Mouse (Mus musculus) liver, postnatal 0 days (tissue): ENCODE results near the gene Med16. TPM values are rescaled to one million over a fixed set of nuclear protein-coding genes. Genes with fewer than 3 reads are reported as not detected.

ENCODE experiments used
- ATAC-seq: fragments of 200-750 bp; cut with Nextera tagmentation; 2 replicates; pipeline ENCODE4 v1.8.0; 2017; ENCODE audit warnings: mild to moderate bottlenecking, moderate library complexity
- DNase-seq: peaks from one replicate; pipeline ENCODE4 v3.0.0-alpha.2; 2016
- H3K27ac ChIP-seq: fragments of 300-500 bp; sonication (generic); 2 replicates; pipeline ENCODE4 v1.5.1; 2014; ENCODE audit warnings: antibody characterized with exemption, moderate library complexity, mild to moderate bottlenecking, low read depth
- H3K27me3 ChIP-seq: fragments of 300-500 bp; sonication (generic); 2 replicates; pipeline ENCODE4 v1.6.1; 2014; ENCODE audit warnings: low read length, control low read depth, mixed read lengths; ENCODE audit not compliant: insufficient read depth
- H3K36me3 ChIP-seq: fragments of 300-500 bp; sonication (generic); replicated peaks from 2 replicates; pipeline ENCODE4 v1.6.1; 2014; ENCODE audit warnings: mild to moderate bottlenecking, control low read depth, low read length, moderate library complexity, mixed read lengths; ENCODE audit not compliant: insufficient read depth
- H3K4me1 ChIP-seq: fragments of 300-500 bp; sonication (generic); 2 replicates; pipeline ENCODE4 v1.6.1; 2014; ENCODE audit warnings: antibody characterized with exemption, mild to moderate bottlenecking, control low read depth; ENCODE audit not compliant: insufficient read depth
- H3K4me2 ChIP-seq: fragments of 300-500 bp; sonication (generic); 2 replicates; pipeline ENCODE4 v1.6.1; 2014; ENCODE audit warnings: low read depth, mild to moderate bottlenecking, low read length, moderate library complexity, mixed read lengths
- H3K4me3 ChIP-seq: fragments of 300-500 bp; sonication (generic); 2 replicates; pipeline ENCODE4 v1.5.1; 2014; ENCODE audit warnings: low read depth, low read length
- H3K9ac ChIP-seq: fragments of 300-500 bp; sonication (generic); replicated peaks from 2 replicates; pipeline ENCODE4 v1.6.1; 2014; ENCODE audit warnings: mild to moderate bottlenecking, moderate library complexity
- H3K9me3 ChIP-seq: fragments of 300-500 bp; sonication (generic); 2 replicates; pipeline ENCODE4 v1.6.1; 2016; ENCODE audit warnings: mild to moderate bottlenecking, control low read depth, low read length, mixed read lengths
- CTCF ChIP-seq: sonication (generic); IDR thresholded peaks from 2 replicates; pipeline ENCODE4 v1.5.1; 2016; ENCODE audit warnings: antibody characterized with exemption, low read depth
- EP300 ChIP-seq: IDR thresholded peaks from 2 replicates; pipeline ENCODE4 v1.6.1; 2016; ENCODE audit warnings: antibody characterized with exemption, low read depth, mild to moderate bottlenecking
- WGBS: fragments of 180-500 bp; shearing (Covaris S2); extraction: QIAGEN DNeasy Blood & Tissue Kit; methylation state at CpG from one replicate; pipeline ENCODE4 v1.1.7; 2014; ENCODE audit not compliant: insufficient replicate concordance; 5-methylcytosine and 5-hydroxymethylcytosine counted together
- polyA plus RNA-seq: library from polyadenylated mRNA; unstranded; fragments of >200 nt; fragmentation: Nextera tagmentation; extraction: Ambion mirVana; gene quantifications from 2 replicates; pipeline ENCODE4 v1.2.1, GENCODE M21; 2015

The Med16 gene
- polyA plus RNA-seq, 1 experiment from 2014 or later = 14.3 TPM

DNA sequence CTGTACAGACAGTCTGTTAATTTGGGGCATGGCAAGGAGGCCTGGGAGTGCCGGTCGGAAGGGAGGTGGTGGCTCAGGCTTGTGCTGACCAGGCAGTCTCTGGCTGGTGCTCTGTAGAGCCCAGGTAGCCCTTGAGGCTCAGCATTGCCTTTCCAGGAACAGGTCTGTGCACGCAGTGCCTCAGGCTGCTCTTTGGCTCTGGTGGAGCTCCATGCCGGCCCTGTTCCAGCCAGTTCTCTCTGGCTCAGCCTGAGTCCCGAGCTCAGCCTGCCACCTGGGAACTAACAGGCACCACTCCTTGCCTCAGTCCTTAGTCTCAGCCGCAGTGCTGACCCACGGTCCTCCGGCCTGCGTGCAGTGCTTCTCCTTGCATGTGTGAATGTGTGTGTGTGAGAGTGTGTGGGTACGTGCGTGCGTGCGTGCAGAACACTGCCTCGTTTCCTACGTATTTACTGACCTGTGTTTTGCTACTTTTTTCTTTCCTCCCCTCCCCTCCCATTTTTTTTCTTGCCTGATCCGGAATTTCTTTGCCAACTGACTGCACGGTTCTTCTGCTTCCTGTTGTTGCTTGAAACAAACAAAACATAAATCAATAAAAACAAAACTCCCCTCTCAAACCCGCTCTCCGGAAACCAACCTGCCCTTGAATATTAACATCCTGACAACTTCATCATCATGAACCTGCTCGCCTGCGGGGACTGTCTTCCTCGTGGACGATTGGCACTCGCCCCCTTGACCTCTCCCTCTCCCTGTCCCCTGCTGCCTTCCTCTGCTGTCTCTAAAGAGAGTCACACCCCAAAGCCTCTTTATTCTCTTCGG lies 47.3 kb downstream of the Med16 start:
- no peak overlapping the region for H3K27ac ChIP-seq
- peaks cover 70% of the 10 kb centered on the region for H3K36me3 ChIP-seq

DNA sequence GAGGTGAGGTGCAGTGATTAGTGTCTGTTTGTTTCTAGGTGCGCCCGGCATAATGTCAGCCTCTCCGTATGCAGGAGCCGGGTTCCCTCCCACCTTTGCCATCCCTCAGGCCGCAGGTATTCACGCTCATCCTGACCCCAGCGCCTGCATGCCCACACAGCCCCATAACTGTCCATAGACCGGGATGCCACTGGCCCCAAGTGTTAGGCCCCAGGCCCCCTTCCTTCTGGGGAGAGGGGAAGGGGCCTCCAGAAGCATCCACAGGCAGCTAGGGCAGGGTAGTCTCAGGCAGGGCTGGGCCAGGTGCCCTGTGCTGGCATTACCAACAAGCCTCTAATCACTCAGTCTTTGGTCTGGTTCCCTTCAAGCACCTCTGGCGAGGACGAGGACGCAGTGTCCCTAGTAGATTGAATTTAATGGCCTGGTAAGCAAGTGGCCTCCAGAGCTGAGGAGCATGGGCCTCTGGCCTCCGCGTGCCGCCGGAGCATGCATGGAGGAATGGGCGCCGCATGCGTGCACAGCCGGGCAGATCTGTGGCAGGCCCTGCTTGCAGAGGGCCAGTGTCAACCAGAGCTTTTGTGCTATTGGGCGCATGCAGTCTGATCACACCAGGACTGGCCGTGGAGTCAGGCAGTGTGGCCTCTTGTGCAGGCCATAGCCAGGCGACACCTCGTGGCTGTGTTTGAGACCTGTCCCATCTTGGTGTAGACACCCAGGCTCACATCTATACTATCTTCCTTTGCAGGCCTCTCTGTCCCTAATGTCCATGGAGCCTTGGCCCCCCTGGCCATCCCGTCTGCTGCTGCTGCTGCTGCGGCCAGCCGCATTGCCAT lies 48.4 kb downstream of the Med16 start:
- no peak for ATAC-seq
- H3K4me1 ChIP-seq = peaks cover 26% of the 10 kb centered on the region
- no peak for TF ChIP-seq EP300
- no peak for TF ChIP-seq CTCF
- DNase-seq = no peak
- H3K27me3 ChIP-seq = no peaks in the 10 kb centered on the region
- H3K4me3 ChIP-seq = no peak overlapping the region
- 94% methylated on average over 26 of the region's 26 CpGs for whole genome bisulfite sequencing
- no peak overlapping the region for H3K27ac ChIP-seq
- no peak overlapping the region for H3K9ac ChIP-seq
- no peaks in the 10 kb centered on the region for H3K9me3 ChIP-seq
- peaks cover 70% of the 10 kb centered on the region for H3K36me3 ChIP-seq
- H3K4me2 ChIP-seq = no peak overlapping the region

More for the DNA sequence above, 47.3 kb downstream of the Med16 start:
- H3K9me3 ChIP-seq = no peaks in the 10 kb centered on the region
- TF ChIP-seq CTCF (no peak), EP300 (no peak)
- no peak overlapping the region for H3K4me2 ChIP-seq
- no peak overlapping the region for H3K9ac ChIP-seq
- ATAC-seq (no peak), DNase-seq (no peak)
- H3K4me1 ChIP-seq = peaks cover 23% of the 10 kb centered on the region
- 82% methylated on average over 25 of the region's 25 CpGs for WGBS
- H3K27me3 ChIP-seq = no peaks in the 10 kb centered on the region
- no peak overlapping the region for H3K4me3 ChIP-seq

DNA sequence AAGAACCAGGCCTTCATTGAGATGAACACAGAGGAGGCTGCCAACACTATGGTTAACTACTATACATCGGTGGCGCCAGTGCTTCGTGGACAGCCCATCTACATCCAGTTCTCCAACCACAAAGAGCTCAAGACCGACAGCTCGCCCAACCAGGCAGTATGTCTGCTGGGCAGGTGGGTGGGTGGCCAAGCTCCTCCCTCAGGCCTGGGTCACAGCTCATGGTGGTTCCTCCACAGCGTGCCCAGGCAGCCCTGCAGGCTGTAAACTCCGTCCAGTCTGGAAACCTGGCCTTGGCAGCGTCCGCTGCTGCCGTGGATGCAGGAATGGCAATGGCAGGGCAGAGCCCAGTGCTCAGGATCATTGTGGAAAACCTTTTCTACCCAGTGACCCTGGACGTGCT lies 49.6 kb downstream of the Med16 start:
- no peak for TF ChIP-seq CTCF
- TF ChIP-seq EP300 = no peak

DNA sequence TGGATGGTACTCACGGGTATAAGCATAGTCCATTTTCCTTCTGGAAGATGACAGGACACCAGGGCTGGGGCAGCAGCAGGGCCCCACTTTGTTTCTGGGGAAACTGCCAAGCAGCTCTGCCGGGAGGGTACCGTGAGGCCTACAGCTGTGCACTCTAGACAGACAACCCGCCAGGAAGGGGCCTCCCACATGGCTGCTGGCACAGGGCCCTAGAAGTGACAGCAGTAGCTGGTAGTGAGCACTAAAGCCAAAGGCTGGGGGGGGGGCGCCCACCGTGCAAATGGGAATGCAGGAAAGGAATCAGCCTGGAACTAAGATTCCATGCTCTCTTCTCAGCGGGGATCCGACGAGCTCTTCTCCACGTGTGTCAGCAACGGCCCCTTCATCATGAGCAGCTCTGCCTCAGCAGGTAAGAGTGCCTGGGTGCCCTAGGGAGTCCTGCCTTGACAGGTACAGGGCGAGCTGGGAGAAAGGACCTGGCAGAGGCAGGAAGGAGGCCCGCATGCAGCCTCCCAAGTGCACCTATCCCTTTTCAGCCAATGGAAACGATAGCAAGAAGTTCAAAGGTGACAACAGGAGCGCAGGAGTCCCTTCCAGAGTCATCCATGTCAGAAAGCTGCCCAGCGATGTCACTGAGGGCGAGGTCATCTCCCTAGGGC lies 50.2 kb downstream of the Med16 start:
- WGBS = 62% methylated on average over 17 of the region's 17 CpGs
- Histone ChIP-seq H3K9ac (0 out of 2 replicates have a peak overlapping the region, but pooled peaks have one; percentile 98), H3K4me1 (peaks cover 30% of the 10 kb centered on the region), H3K9me3 (no peaks in the 10 kb centered on the region), H3K36me3 (peaks cover 64% of the 10 kb centered on the region), H3K27me3 (no peaks in the 10 kb centered on the region), H3K4me2 (peak overlapping the region; percentile 88; the same call in 1 of the 2 replicates), H3K27ac (no peak overlapping the region), H3K4me3 (0 out of 2 replicates have a peak overlapping the region, but pooled peaks have one; percentile 81)
- ATAC-seq = no peak
- peak; percentile 54 for DNase-seq
- TF ChIP-seq CTCF (no peak), EP300 (no peak)

More for the DNA sequence above, 49.6 kb downstream of the Med16 start:
- no peak overlapping the region for H3K4me2 ChIP-seq
- peaks cover 64% of the 10 kb centered on the region for H3K36me3 ChIP-seq
- no peaks in the 10 kb centered on the region for H3K9me3 ChIP-seq
- ATAC-seq (no peak), DNase-seq (no peak)
- peaks cover 26% of the 10 kb centered on the region for H3K4me1 ChIP-seq
- WGBS = 82% methylated on average over 11 of the region's 11 CpGs
- no peak overlapping the region for H3K27ac ChIP-seq
- H3K27me3 ChIP-seq = no peaks in the 10 kb centered on the region
- no peak overlapping the region for H3K4me3 ChIP-seq
- no peak overlapping the region for H3K9ac ChIP-seq

DNA sequence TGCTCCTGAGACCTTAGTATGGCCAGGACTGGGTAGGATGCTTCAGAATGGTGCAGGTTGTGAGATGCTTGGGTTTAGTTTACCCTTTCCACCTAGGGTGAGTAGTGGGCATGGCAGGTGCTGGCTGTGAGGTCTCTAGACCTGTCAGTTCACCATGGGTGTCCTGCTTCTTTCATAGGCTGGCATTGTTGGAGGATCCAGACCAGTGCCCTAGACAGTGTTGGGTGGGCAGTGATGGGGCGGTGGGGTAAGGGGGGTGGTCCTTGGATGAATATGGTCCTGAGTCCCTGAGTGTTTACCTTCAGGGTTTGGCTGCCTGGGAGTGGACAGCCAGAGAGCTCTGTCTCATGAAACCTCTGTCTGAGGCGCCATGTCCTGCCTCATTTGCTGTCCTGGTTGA lies 50.8 kb downstream of the Med16 start:
- peak overlapping the region; percentile 98; the same call in 1 of the 2 replicates for H3K9ac ChIP-seq
- no peaks in the 10 kb centered on the region for H3K27me3 ChIP-seq
- no peak for ATAC-seq
- TF ChIP-seq EP300 (no peak), CTCF (no peak)
- peak overlapping the region; percentile 88 for H3K4me2 ChIP-seq
- no peak for DNase-seq
- H3K4me3 ChIP-seq = peak overlapping the region; percentile 81
- 59% methylated on average over 2 of the region's 2 CpGs for WGBS
- H3K4me1 ChIP-seq = peaks cover 36% of the 10 kb centered on the region
- H3K9me3 ChIP-seq = no peaks in the 10 kb centered on the region
- H3K36me3 ChIP-seq = peaks cover 62% of the 10 kb centered on the region
- H3K27ac ChIP-seq = peak overlapping the region; percentile 18; the same call in 1 of the 2 replicates
